Mouse (Mus musculus): ENCODE measurements around the gene Ndufb4. TPM values are rescaled to one million over a fixed set of nuclear protein-coding genes. Genes with fewer than 3 reads are reported as not detected.

Ndufb4 gene
- polyA plus RNA-seq, 1 experiment from 2014 or later, result 78.5 TPM

- ATAC-seq (ENCODE audit: low FRiP score, low read depth), result no peak
- no peaks in the 10 kb centered on the region for H3K36me3 ChIP-seq
- WGBS, result 92% methylated on average over 5 of the region's 5 CpGs
Measured at GRCm38 (mm10) chr16:37675326-37675725, 21.1 kb upstream of the Ndufb4 start.

GRCm38 (mm10) chr16:37670666-37671283 lies 16.5 kb upstream of the Ndufb4 start:
- Histone ChIP-seq H3K27ac (no peak overlapping the region), H3K36me3 (no peaks in the 10 kb centered on the region), H3K4me3 (no peak overlapping the region), H3K4me2 (replicated peaks) (no peak overlapping the region), H3K9me3 (no peaks in the 10 kb centered on the region), H3K27me3 (replicated peaks) (no peaks in the 10 kb centered on the region), H3K9ac (no peak overlapping the region), H3K4me1 (0 out of 2 replicates have a peak, but pooled peaks cover under 1% of the 10 kb centered on the region)
- no peak for ATAC-seq (ENCODE audit: low FRiP score, low read depth)
- WGBS, result 38% methylated on average over 4 of the region's 4 CpGs

More at GRCm38 (mm10) chr16:37675326-37675725, 21.1 kb upstream of the Ndufb4 start:
- no peak overlapping the region for H3K9ac ChIP-seq
- peaks cover 14% of the 10 kb centered on the region; the same call in 1 of the 2 replicates for H3K4me1 ChIP-seq
- H3K4me2 ChIP-seq (replicated peaks), result no peak overlapping the region
- H3K9me3 ChIP-seq, result no peaks in the 10 kb centered on the region
- H3K27ac ChIP-seq, result no peak overlapping the region
- no peak overlapping the region for H3K4me3 ChIP-seq
- H3K27me3 ChIP-seq (replicated peaks), result no peaks in the 10 kb centered on the region

- Histone ChIP-seq H3K9ac (no peak overlapping the region), H3K27ac (no peak overlapping the region), H3K4me1 (no peaks in the 10 kb centered on the region), H3K36me3 (no peaks in the 10 kb centered on the region), H3K9me3 (no peaks in the 10 kb centered on the region), H3K4me3 (no peak overlapping the region), H3K4me2 (replicated peaks) (no peak overlapping the region), H3K27me3 (replicated peaks) (no peaks in the 10 kb centered on the region)
- no peak for ATAC-seq (ENCODE audit: low FRiP score, low read depth)
- WGBS, result 81% methylated on average over 5 of the region's 5 CpGs
Measured at GRCm38 (mm10) chr16:37665394-37665935, 11.2 kb upstream of the Ndufb4 start.

- Histone ChIP-seq H3K36me3 (no peaks in the 10 kb centered on the region), H3K27ac (no peak overlapping the region), H3K9ac (no peak overlapping the region), H3K9me3 (no peaks in the 10 kb centered on the region), H3K4me1 (no peaks in the 10 kb centered on the region), H3K27me3 (replicated peaks) (no peaks in the 10 kb centered on the region), H3K4me3 (no peak overlapping the region), H3K4me2 (replicated peaks) (no peak overlapping the region)
- WGBS, result 62% methylated on average over 9 of the region's 9 CpGs
- ATAC-seq (ENCODE audit: low FRiP score, low read depth), result peak; percentile 65
Measured at GRCm38 (mm10) chr16:37663643-37664459, 9.6 kb upstream of the Ndufb4 start.

GRCm38 (mm10) chr16:37656796-37657195 lies 2.5 kb upstream of the Ndufb4 start:
- peaks cover 18% of the 10 kb centered on the region for H3K4me1 ChIP-seq
- no peak for ATAC-seq (ENCODE audit: low FRiP score, low read depth)
- 35% methylated on average over 7 of the region's 7 CpGs for WGBS
- H3K9ac ChIP-seq, result no peak overlapping the region
- no peaks in the 10 kb centered on the region for H3K36me3 ChIP-seq
- H3K4me3 ChIP-seq, result no peak overlapping the region
- no peaks in the 10 kb centered on the region for H3K9me3 ChIP-seq
- H3K27me3 ChIP-seq (replicated peaks), result no peaks in the 10 kb centered on the region
- no peak overlapping the region for H3K27ac ChIP-seq
- H3K4me2 ChIP-seq (replicated peaks), result no peak overlapping the region

- Histone ChIP-seq H3K9me3 (no peaks in the 10 kb centered on the region), H3K4me1 (peaks cover 18% of the 10 kb centered on the region), H3K9ac (no peak overlapping the region), H3K4me3 (no peak overlapping the region), H3K27me3 (replicated peaks) (no peaks in the 10 kb centered on the region), H3K36me3 (no peaks in the 10 kb centered on the region), H3K4me2 (replicated peaks) (peak overlapping the region; percentile 30; the same call in 1 of the 2 replicates), H3K27ac (no peak overlapping the region; the same call in 1 of the 2 replicates)
- ATAC-seq (ENCODE audit: low FRiP score, low read depth), result no peak
- WGBS, result 17% methylated on average over 4 of the region's 4 CpGs
Measured at GRCm38 (mm10) chr16:37655756-37656347, 1.6 kb upstream of the Ndufb4 start.

GRCm38 (mm10) chr16:37654831-37655455 lies 690 bp upstream of the Ndufb4 start:
- 54% methylated on average over 4 of the region's 4 CpGs for WGBS
- no peak overlapping the region for H3K9ac ChIP-seq
- ATAC-seq (ENCODE audit: low FRiP score, low read depth), result peak; percentile 2; the same call in 1 of the 2 replicates
- H3K4me1 ChIP-seq, result peaks cover 18% of the 10 kb centered on the region
- H3K36me3 ChIP-seq, result no peaks in the 10 kb centered on the region
- H3K4me3 ChIP-seq, result no peak overlapping the region
- no peaks in the 10 kb centered on the region for H3K27me3 ChIP-seq (replicated peaks)
- peak overlapping the region; percentile 64 for H3K4me2 ChIP-seq (replicated peaks)
- H3K9me3 ChIP-seq, result no peaks in the 10 kb centered on the region
- H3K27ac ChIP-seq, result no peak overlapping the region

GRCm38 (mm10) chr16:37653058-37653457 lies 1.2 kb downstream of the Ndufb4 start:
- no peak overlapping the region for H3K4me3 ChIP-seq
- 94% methylated on average over 1 of the region's 1 CpGs for WGBS
- H3K9ac ChIP-seq, result no peak overlapping the region

GRCm38 (mm10) chr16:37652654-37653053 lies 1.6 kb downstream of the Ndufb4 start:
- H3K4me3 ChIP-seq, result no peak overlapping the region
- peaks cover 7% of the 10 kb centered on the region; the same call in 1 of the 2 replicates for H3K36me3 ChIP-seq
- H3K27me3 ChIP-seq (replicated peaks), result no peaks in the 10 kb centered on the region
- WGBS, result 86% methylated on average over 5 of the region's 5 CpGs
- H3K9ac ChIP-seq, result no peak overlapping the region
- peaks cover 18% of the 10 kb centered on the region for H3K4me1 ChIP-seq
- ATAC-seq (ENCODE audit: low FRiP score, low read depth), result no peak
- no peaks in the 10 kb centered on the region for H3K9me3 ChIP-seq
- no peak overlapping the region for H3K27ac ChIP-seq
- H3K4me2 ChIP-seq (replicated peaks), result peak overlapping the region; percentile 64

More at GRCm38 (mm10) chr16:37653058-37653457, 1.2 kb downstream of the Ndufb4 start:
- peaks cover 3% of the 10 kb centered on the region; the same call in 1 of the 2 replicates for H3K36me3 ChIP-seq
- H3K27ac ChIP-seq, result no peak overlapping the region
- H3K9me3 ChIP-seq, result no peaks in the 10 kb centered on the region
- ATAC-seq (ENCODE audit: low FRiP score, low read depth), result no peak
- H3K4me2 ChIP-seq (replicated peaks), result peak overlapping the region; percentile 64
- H3K4me1 ChIP-seq, result peaks cover 18% of the 10 kb centered on the region
- no peaks in the 10 kb centered on the region for H3K27me3 ChIP-seq (replicated peaks)

- no peak overlapping the region for H3K4me2 ChIP-seq (replicated peaks)
- peaks cover 18% of the 10 kb centered on the region for H3K36me3 ChIP-seq
- H3K4me1 ChIP-seq, result peaks cover 18% of the 10 kb centered on the region
- WGBS, result 86% methylated on average over 5 of the region's 5 CpGs
- no peak overlapping the region for H3K9ac ChIP-seq
- no peaks in the 10 kb centered on the region for H3K9me3 ChIP-seq
- H3K27ac ChIP-seq, result no peak overlapping the region
- H3K27me3 ChIP-seq (replicated peaks), result no peaks in the 10 kb centered on the region
- H3K4me3 ChIP-seq, result no peak overlapping the region
- no peak for ATAC-seq (ENCODE audit: low FRiP score, low read depth)
Measured at GRCm38 (mm10) chr16:37651467-37651866, 2.8 kb downstream of the Ndufb4 start.

GRCm38 (mm10) chr16:37649068-37649467 lies 5.2 kb downstream of the Ndufb4 start:
- Histone ChIP-seq H3K4me2 (replicated peaks) (no peak overlapping the region), H3K36me3 (peaks cover 36% of the 10 kb centered on the region), H3K9me3 (no peaks in the 10 kb centered on the region), H3K4me3 (no peak overlapping the region), H3K4me1 (peaks cover 9% of the 10 kb centered on the region; the same call in 1 of the 2 replicates), H3K27me3 (replicated peaks) (no peaks in the 10 kb centered on the region), H3K9ac (no peak overlapping the region), H3K27ac (no peak overlapping the region)
- WGBS, result 97% methylated on average over 5 of the region's 5 CpGs
- no peak for ATAC-seq (ENCODE audit: low FRiP score, low read depth)

All from neural tube, embryonic 12.5 days (tissue).